Mouse (Mus musculus): Measurements from ENCODE around the gene Mecr. TPM values are rescaled to one million over a fixed set of nuclear protein-coding genes. Genes with fewer than 3 reads are reported as not detected.

Mecr gene
- polyA plus RNA-seq, 1 experiment = 43.8 TPM

DNA sequence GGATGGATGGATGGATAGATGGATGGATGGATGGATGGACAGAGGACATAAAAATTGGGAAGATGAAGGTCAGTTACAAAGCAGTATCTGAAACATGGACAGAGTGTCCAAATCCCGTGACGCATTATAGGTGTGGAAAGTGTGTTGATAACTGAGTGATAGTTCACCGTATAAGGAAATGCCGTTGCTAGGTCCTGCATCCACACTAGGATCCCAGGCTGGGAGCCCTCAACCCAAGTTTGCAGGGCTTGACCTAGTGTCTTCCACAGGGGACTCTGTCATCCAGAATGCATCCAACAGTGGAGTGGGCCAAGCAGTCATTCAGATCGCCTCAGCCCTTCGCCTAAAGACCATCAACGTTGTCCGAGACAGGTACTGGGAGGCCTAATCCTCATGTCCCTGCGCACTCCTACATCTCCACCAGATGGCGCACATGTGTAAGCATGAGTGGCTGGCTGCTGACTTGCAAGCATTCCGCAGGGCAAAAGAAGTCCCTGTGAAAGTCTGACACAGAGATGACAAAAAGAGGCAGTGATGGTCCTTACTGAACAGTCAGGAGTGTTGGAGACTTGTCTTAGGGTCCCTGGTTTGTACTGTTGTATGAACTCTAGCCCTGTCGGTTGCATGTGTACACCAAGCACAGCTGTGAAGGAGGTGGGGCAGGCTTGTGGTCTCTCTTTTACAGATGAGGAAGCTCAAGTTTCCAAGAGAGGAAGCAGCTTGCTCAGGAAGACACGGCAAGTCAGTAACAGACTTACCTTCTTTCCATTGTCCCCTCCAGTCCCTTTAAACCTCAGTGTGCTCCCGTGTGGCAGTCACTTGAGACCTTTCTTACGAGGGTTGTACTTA is 17.4 kb downstream of the Mecr start:
- 47% methylated on average over 15 of the region's 15 CpGs for WGBS
- Histone ChIP-seq H3K27ac (ENCODE audit: insufficient read depth, low read length) (no peak overlapping the region), H3K4me1 (ENCODE audit: control insufficient read depth, insufficient read depth, low read length) (no peaks in the 10 kb centered on the region), H3K4me3 (replicated peaks; ENCODE audit: insufficient read depth, low read depth, low read length) (no peak overlapping the region), H3K27me3 (ENCODE audit: control insufficient read depth, insufficient read depth, low read length) (no peaks in the 10 kb centered on the region)
- TF ChIP-seq POLR2A (IDR thresholded peaks at IDR 0.05; ENCODE audit: borderline replicate concordance, insufficient read depth, low read length) (no peak), CTCF (IDR thresholded peaks at IDR 0.05; ENCODE audit: borderline replicate concordance, insufficient read depth, low read depth, low read length) (peak; percentile 96)
- peak; percentile 63 to 82 for DNase-seq

GRCm38 (mm10) chr4:131861341-131861739 is 18.1 kb downstream of the Mecr start:
- TF ChIP-seq CTCF (IDR thresholded peaks at IDR 0.05; ENCODE audit: borderline replicate concordance, insufficient read depth, low read depth, low read length) (no peak), POLR2A (IDR thresholded peaks at IDR 0.05; ENCODE audit: borderline replicate concordance, insufficient read depth, low read length) (no peak)
- H3K27ac ChIP-seq (ENCODE audit: insufficient read depth, low read length) = no peak overlapping the region
- no peaks in the 10 kb centered on the region for H3K27me3 ChIP-seq (ENCODE audit: control insufficient read depth, insufficient read depth, low read length)
- 75% methylated on average over 4 of the region's 4 CpGs for WGBS
- no peaks in the 10 kb centered on the region for H3K4me1 ChIP-seq (ENCODE audit: control insufficient read depth, insufficient read depth, low read length)
- no peak overlapping the region for H3K4me3 ChIP-seq (replicated peaks; ENCODE audit: insufficient read depth, low read depth, low read length)
- no peak for DNase-seq

DNA sequence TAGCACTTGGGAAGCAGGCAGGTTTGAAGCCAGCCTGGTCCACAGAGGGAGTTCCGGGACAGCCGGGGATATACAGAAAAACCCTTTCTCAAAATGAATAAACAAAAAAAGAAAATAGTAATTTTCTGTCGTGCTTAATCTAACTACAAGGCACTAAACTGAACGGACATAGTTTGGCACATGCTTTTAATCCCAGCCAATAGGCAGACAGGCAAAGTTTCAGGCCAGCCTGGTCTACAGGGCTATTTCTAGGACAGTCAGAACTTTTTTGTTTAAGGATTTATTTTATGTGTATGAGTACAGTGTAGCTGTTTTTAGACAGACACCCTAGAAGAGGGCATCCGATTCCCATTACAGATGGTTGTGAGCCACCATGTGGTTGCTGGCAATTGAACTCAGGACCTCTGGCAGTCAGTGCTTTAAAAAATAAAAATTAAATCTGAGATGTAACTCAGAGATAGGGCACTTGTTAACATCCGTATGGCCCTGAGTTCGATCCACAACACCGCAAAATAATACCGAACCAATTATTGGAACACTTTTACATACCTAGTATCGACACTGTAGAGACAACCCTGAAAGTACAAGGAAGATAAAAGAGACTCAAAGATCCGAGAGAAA is 29.5 kb downstream of the Mecr start:
- H3K27ac ChIP-seq (ENCODE audit: insufficient read depth, low read length) = no peak overlapping the region; the same call in 1 of the 2 replicates
- no peak for DNase-seq
- H3K4me1 ChIP-seq (ENCODE audit: control insufficient read depth, insufficient read depth, low read length) = no peaks in the 10 kb centered on the region; the same call in 1 of the 2 replicates
- no peaks in the 10 kb centered on the region for H3K27me3 ChIP-seq (ENCODE audit: control insufficient read depth, insufficient read depth, low read length)
- H3K4me3 ChIP-seq (replicated peaks; ENCODE audit: insufficient read depth, low read depth, low read length) = peak overlapping the region; percentile 68
- TF ChIP-seq CTCF (IDR thresholded peaks at IDR 0.05; ENCODE audit: borderline replicate concordance, insufficient read depth, low read depth, low read length) = no peak
- no peak for TF ChIP-seq POLR2A (IDR thresholded peaks at IDR 0.05; ENCODE audit: borderline replicate concordance, insufficient read depth, low read length)
- WGBS = 3% methylated on average over 11 of the region's 11 CpGs

GRCm38 (mm10) chr4:131873293-131874168 is 30.3 kb downstream of the Mecr start, which contains the start of gene Srsf4:
TSS of gene Srsf4 (plus strand) at chr4:131873617.
- no peaks in the 10 kb centered on the region; the same call in 1 of the 2 replicates for H3K4me1 ChIP-seq (ENCODE audit: control insufficient read depth, insufficient read depth, low read length)
- H3K27me3 ChIP-seq (ENCODE audit: control insufficient read depth, insufficient read depth, low read length) = no peaks in the 10 kb centered on the region
- WGBS = under 1% methylated on average over 104 of the region's 116 CpGs
- TF ChIP-seq POLR2A (IDR thresholded peaks at IDR 0.05; ENCODE audit: borderline replicate concordance, insufficient read depth, low read length) (peak; percentile 98), CTCF (IDR thresholded peaks at IDR 0.05; ENCODE audit: borderline replicate concordance, insufficient read depth, low read depth, low read length) (no peak)
- H3K4me3 ChIP-seq (replicated peaks; ENCODE audit: insufficient read depth, low read depth, low read length) = peak within 1 kb of the TSS; percentile 73
- DNase-seq = peak; percentile 92 to 96
- H3K27ac ChIP-seq (ENCODE audit: insufficient read depth, low read length) = peak within 1 kb of the TSS; percentile 96

GRCm38 (mm10) chr4:131874169-131874536 is 30.9 kb downstream of the Mecr start:
- Histone ChIP-seq H3K4me1 (ENCODE audit: control insufficient read depth, insufficient read depth, low read length) (no peaks in the 10 kb centered on the region; the same call in 1 of the 2 replicates), H3K27me3 (ENCODE audit: control insufficient read depth, insufficient read depth, low read length) (no peaks in the 10 kb centered on the region), H3K27ac (ENCODE audit: insufficient read depth, low read length) (peak overlapping the region; percentile 26; the same call in 1 of the 2 replicates), H3K4me3 (replicated peaks; ENCODE audit: insufficient read depth, low read depth, low read length) (peak overlapping the region; percentile 73)
- under 1% methylated on average over 20 of the region's 20 CpGs for WGBS
- no peak for TF ChIP-seq CTCF (IDR thresholded peaks at IDR 0.05; ENCODE audit: borderline replicate concordance, insufficient read depth, low read depth, low read length)
- no peak for DNase-seq

GRCm38 (mm10) chr4:131874567-131874966 is 31.3 kb downstream of the Mecr start:
- peak overlapping the region; percentile 73 for H3K4me3 ChIP-seq (replicated peaks; ENCODE audit: insufficient read depth, low read depth, low read length)
- 2% methylated on average over 11 of the region's 11 CpGs for WGBS
- no peak overlapping the region for H3K27ac ChIP-seq (ENCODE audit: insufficient read depth, low read length)
- DNase-seq = peak in 1 of 2 experiments; percentile 18
- no peaks in the 10 kb centered on the region; the same call in 1 of the 2 replicates for H3K4me1 ChIP-seq (ENCODE audit: control insufficient read depth, insufficient read depth, low read length)
- TF ChIP-seq CTCF (IDR thresholded peaks at IDR 0.05; ENCODE audit: borderline replicate concordance, insufficient read depth, low read depth, low read length) = no peak
- no peaks in the 10 kb centered on the region for H3K27me3 ChIP-seq (ENCODE audit: control insufficient read depth, insufficient read depth, low read length)

DNA sequence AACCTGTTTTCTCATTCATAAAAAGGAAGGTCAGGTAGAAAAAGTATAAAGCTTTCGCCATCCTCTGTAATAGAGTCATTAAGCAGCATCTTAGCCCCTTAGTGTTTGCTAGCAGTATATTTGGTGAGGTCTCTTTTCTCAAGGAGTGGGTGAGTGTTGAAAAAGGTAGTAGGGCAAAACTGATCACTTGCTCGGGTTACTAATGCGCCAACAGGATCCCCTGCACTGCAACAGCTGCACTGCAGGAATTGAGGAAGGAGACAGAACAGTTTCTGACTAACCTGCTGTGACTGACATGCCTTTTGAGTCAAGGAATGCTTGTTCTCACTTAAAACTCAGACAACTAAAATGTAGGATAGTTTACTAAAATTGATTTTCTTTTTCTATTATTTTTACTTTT is 32.0 kb downstream of the Mecr start:
- Histone ChIP-seq H3K27ac (ENCODE audit: insufficient read depth, low read length) (no peak overlapping the region), H3K4me1 (ENCODE audit: control insufficient read depth, insufficient read depth, low read length) (peaks cover 3% of the 10 kb centered on the region; the same call in 1 of the 2 replicates), H3K27me3 (ENCODE audit: control insufficient read depth, insufficient read depth, low read length) (no peaks in the 10 kb centered on the region), H3K4me3 (replicated peaks; ENCODE audit: insufficient read depth, low read depth, low read length) (peak overlapping the region; percentile 26)
- no peak for DNase-seq
- no peak for TF ChIP-seq POLR2A (IDR thresholded peaks at IDR 0.05; ENCODE audit: borderline replicate concordance, insufficient read depth, low read length)
- no peak for TF ChIP-seq CTCF (IDR thresholded peaks at IDR 0.05; ENCODE audit: borderline replicate concordance, insufficient read depth, low read depth, low read length)
- WGBS = 21% methylated on average over 3 of the region's 3 CpGs
